Mouse (Mus musculus) testis, adult 2 months (tissue): ENCODE measurements around the gene L3mbtl4.

Source experiments
- CTCF ChIP-seq: fragments of 200-500 bp; IDR thresholded peaks from 2 replicates; pipeline ENCODE4 v1.5.1; 2012; ENCODE audit warnings: low read depth, mild to moderate bottlenecking, inconsistent platforms, low read length, moderate library complexity; ENCODE audit not compliant: control insufficient read depth, insufficient read depth, insufficient replicate concordance
- POLR2A ChIP-seq: fragments of 200-500 bp; IDR thresholded peaks from 2 replicates; pipeline ENCODE4 v1.6.1; 2012; ENCODE audit warnings: low read depth, mild to moderate bottlenecking, inconsistent platforms, low read length, moderate library complexity; ENCODE audit not compliant: control insufficient read depth

DNA sequence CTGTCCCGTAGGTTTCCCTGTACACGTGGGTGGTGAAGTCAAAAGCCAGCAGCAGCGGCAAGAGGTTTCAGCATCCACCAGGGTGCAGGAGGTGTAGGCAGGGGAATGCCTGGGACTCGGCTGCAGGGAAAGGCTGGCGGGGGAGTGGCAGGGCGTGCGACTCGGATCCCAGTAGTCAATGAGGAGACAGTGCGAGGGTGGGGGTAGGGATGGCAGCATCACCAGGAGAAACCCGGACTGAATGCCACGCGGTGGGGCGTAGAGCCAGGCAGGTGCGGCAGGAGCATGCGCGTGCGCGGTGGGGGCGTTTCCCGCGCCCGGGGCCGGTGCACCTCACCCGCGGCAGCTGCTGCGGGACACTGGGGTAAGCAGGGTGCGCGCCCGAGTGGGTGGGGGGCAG, at the start of gene L3mbtl4:
- TF ChIP-seq CTCF (no peak), POLR2A (no peak)
